Mouse (Mus musculus): ENCODE results near the gene Slco2a1.
A peak's percentile ranks its signal among the peaks of the same experiment; 100 is the strongest.

The Slco2a1 gene

DNA sequence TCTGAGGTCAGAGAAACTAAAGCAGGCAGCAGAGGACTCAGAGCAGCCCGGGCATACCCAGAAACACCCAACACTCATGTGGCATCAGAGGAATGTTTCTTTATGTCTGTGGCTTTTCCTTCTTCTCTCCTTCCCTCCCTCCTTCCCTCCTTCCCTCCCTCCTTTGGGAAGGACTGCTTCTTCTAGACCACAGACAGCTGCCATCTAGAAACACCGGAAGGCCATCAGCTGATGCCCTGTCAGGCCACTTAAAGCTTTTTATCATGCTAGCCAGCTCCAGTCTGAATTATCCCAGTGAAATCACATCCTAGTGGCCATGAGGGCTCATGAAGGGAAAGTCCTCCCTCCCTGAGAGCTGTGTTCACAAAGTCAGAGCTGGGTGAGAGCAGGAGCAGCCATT lies 52.1 kb downstream of the Slco2a1 start:
- DNase-seq = no peak

DNA sequence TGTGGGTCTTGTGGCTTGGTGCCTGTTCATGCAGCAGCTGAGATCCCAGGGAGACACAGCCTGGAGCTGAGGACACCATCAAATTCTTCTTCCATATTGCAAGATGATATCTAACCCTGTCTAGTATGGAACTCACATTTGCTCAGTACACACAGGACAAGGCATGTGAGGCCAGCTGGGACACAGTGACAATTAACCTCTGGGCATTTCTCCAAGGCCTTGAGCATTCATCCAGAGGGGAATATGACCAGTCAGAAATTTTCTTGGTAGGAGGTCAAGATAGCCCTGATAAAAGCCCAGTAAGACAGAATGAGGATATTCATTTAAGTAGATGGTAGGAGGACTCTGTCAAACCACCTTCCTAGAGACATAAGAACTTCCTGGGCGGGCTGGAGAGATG lies 56.9 kb downstream of the Slco2a1 start:
- peak in 1 of 2 experiments; percentile 28 for DNase-seq

DNA sequence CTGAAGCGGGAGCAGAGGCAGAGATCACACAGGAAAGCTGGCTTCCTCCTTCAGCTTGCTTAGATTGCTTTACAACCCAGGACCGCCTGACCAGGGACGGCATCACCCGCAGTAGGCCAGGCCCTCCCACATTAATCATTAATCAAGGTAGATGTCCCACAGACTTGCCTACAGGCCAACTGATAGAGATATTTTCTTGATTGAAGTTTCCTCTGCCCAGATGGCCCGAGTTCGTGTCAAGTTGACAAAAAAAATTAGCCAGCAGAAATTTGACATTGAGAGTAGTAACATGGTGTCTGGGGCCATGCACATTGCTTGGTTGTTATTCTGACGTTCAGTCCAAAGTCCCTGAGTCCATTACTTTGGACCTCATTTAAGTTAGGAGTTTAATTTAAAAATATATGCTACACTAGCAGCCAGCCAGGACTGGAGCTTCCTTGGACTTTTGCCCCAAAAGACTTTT lies 60.6 kb downstream of the Slco2a1 start:
- DNase-seq = peak; percentile 42 to 67

DNA sequence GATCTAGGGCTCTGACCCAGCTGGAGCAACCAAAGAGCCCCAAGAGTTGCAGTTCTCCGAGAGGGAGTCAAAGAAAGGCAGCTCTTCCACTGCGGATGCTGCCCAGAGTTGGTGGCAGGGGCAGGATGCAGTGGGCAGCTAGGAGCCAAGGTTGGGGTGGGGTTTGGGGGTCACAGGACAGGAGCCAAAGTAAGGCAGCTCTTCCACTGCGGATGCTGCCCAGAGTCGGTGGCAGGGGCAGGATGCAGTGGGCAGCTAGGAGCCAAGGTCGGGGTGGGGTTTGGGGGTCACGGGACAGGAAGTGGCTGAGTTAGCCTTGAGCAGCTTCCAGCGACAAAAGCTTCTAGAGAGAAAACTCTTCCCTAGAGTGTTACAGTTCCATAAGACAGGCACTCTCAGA lies 65.3 kb downstream of the Slco2a1 start:
- no peak for DNase-seq

DNA sequence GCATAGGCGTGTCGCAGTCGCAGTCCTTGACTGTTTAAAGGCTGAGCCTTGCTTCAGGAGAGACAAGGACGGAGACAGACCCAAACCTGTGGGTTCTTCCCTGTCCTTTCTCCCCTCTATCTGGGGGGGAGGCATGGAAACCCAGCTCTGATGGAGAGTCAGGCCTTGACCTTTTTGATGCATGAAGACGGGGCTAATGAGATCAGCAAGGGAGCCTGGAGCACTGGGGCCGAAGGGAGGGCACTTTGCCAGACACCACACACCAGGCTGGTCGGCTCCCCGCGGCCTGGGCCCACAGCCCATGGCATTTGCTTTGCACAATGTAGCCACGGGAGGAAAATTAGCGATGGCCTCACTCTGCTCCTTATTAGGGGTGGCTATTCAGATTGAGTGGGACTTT lies 66.5 kb downstream of the Slco2a1 start:
- DNase-seq = no peak

DNA sequence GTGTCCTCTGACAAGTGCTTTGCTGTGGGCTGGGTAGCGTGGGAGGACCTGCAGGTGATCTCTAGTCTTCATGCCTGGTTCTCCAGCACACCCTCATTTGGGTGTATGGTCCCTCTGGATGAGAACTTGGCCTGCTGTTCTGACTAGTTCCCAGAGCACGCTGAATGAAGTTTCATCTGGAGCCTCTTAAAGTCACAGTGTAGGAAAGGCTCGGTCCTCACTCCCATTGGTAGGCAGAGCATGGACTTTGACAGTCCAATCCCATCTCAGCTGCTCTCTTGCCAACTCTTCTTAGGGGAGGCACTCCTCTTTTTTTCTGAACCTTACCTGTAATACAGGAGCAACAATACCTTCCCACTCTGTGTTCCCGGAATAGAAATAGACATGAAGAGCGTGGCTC lies 67.7 kb downstream of the Slco2a1 start:
- no peak for DNase-seq

DNA sequence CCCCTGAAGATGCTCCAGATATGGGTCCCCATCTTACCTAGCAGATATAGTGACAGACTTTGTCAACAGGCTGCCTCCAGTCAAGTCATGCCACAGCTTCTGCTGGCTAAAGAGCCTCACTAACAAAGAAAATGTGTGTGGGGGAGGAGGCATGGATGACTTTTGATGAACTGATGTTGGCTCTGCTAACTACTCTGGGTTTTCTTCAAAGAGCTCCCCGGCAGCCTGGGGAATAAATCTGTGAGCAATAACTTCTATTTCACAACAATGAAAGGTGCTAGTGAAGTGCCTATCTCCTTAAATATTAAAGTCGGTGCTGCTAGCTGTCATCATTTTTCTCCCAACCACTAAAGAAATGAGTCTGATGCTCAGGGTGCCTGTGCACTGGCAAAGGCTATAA lies 72.0 kb downstream of the Slco2a1 start:
- no peak for DNase-seq

DNA sequence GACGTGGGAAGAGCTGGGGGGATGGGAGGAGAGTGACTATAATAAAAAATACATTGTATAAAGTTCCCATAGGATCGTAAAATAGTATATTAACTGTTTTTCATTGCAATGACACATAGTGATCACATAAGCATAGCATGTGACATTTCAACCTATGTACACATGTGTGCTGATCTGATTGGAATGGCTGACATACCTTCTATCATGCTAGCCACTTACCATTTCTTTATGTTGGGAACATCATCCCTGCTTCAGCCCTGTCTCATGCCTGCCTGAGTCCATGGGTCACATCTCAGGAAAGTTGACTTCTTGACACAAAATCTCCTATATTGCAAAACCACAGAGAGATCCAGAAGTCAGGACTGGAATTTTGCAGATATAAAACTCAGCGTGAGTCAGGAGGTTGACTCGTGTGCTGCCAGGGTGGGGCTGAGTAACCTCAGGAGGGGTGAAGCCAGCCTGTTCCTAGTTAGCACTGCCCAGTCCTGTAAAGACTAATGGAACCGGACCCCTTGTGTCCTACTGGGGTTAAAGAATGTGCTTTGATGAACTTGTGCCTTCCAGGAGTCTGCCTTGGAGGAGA lies 73.0 kb downstream of the Slco2a1 start:
- DNase-seq = no peak

DNA sequence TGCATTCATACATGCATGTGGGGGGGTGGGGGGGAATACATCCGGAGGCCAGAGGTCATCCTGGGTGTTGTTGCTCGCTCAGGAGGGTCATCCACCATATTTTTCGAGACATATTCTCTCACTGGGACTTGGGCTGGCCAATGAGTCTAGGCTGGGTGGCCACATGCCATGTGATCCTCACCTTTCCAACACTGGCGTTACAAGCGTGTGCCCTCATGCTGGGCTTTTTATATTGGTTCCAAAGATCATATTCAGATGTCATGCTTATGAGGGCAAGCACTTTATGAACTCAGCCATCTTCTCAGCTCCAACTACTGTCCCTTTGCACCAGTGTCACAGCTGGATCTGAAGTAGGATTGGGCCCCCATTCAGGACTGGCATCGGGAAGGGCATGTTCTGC lies 75.1 kb downstream of the Slco2a1 start:
- DNase-seq = no peak

DNA sequence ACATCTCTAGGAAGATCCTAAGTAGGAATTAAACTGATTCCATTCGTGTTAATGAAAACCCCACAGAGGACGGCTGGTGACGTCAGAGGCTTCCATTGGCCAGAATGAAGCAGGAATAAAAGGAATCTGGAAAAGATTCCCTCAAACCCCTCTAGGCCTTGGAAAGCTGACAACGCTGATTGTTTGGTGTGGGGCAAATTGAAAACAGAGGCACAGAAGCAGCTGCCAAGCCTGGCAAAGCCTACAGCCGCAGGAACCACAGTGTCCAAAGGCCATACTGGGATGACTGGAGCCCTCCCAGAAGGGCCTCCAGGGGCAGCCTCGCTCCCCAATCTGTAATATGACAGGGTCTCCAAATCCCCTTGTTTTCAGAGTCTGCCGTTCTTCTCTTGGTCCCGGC lies 78.3 kb downstream of the Slco2a1 start:
- no peak for DNase-seq

DNA sequence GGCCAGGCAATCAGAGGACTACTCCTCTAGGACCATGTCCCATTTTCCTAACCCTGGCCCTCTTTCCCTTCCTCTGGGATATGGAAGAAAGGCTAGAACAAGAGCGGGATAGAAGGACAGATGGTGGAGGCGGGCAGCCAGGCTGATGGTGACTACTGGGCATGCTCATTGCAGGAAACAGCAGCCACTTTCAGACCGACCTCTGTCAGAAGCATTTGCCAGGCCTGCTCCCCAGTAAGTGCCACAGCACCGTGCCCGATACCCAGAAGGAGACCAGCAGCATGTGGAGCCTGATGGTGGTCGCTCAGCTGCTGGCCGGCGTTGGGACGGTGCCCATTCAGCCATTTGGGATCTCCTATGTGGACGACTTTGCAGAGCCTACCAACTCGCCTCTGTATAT lies 79.1 kb downstream of the Slco2a1 start:
- DNase-seq = no peak

DNA sequence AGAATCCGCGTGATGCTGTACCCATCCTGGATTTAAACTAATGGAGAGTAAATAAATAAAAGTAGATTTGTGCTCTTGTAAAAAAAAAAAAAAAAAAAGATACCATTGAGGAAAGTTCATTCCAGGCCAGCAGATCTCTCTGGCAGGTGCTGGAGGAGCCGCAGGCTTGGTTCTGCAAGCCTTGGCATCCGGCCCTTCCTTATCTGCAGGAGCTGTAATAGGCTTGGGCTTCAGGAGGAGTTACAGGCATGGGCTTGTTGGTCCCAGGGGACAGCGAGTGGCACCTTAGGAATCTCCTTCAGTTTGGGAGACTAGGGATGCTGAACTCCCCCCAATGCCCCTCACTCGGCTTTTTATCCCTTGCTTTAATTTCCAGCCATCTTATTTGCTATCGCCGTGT lies 80.3 kb downstream of the Slco2a1 start:
- no peak for DNase-seq

DNA sequence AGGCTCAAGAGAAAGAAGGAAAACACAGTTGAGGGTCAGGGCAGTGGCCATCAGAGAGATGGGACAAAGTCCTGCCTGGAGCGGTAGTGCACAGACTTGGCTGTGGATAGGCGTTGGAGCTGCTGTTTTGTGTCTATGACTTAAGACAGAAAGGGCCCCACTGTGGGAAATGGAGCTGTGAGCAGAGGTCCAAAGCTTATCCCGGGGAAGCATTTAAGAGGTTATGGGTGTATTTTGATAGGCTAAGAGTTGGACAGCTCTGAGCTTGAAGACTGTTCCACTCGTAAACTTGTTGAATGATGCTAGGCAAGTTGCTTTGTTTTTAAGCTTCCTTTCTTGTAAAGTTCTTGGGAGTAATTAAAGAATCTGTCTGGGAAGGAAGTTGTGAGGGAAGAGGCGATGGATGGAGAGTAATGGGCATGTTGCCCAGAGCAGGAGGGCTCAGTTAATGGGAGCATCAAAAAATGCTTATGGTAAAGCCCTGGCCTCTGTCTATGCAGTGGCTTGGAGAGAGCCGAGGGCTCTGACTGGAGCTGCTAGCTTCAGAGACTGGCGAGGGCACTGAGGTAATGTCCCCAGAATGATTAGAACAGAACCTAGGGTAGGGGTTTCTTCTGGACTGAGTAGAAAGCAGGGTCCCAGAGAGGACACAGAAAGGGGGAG lies 83.2 kb downstream of the Slco2a1 start:
- peak in 1 of 2 experiments; percentile 43 for DNase-seq

DNA sequence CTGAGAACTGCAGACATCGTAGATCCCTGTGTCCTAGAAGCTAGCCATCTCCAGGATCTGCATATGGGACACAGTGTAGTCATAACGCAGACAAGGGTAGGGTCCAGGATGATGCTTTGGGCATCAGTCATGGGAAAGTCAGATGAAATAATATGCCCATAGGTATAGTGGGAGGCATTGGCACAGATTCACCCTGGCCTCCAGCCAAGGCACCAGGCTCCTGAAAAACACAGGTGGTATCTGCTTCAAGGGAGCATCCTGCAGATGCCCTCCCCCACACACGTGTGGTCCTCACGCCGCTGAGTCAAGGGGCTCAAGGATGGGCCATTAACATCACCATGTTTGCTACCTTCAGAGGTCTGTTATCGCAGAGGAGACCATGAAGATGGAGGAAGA lies 83.7 kb downstream of the Slco2a1 start:
- DNase-seq = no peak

DNA sequence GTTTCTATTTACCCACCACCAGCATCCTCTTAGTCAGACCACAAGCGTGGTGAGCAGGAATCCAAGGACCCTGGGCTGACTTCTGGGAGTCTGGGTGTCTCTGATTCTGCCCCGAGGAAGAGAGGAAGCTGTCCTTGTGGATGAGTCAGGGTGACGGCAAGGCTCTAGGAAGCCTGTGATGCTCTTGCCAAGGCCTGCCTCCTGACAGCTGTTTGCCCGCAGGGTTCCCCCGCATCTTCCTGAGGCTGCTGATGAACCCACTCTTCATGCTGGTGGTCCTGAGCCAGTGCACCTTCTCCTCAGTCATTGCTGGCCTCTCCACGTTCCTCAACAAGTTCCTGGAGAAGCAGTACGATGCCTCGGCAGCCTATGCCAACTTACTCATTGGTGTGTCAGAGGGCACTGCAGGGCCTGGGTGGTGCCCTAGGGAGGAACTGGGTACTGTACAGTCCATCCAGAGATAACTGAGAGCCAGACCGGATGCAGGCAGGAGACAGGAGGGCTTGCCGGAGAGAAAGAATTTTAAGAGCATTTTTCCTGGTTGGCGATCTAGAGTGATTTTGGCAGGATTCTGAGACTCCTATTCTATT lies 84.5 kb downstream of the Slco2a1 start:
- DNase-seq = no peak

DNA sequence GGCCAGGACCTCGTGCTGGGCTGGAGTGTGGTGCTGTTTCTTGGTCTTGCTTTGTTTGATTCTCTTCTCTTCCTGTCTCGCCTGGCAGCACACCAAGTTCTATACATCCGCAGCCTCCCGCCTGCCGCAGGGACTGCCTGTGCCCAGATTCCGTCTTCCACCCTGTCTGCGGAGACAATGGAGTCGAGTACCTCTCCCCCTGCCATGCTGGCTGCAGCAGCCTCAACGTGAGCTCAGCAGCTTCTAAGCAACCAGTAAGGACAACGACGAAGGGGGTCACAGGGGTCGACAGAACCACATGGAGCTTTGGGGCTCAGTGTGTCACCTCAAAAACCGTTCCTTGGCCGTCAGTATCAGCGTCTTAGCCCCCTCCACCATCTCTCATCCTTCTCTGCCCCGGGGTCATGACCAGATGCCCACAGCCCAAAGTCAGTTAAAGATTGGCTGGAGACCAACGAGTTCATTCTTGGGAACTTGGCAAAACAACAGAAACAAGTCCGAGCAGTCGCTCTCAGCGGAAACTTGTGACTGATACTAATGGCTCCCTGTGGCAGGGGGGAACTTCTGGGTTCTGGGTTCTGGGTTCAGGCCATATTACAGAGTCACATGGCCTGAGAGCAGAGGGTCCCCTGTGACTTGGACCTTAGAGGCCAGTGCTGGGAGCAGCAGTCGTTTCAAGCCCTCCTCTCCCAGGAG lies 88.5 kb downstream of the Slco2a1 start:
- peak; percentile 46 to 48 for DNase-seq

DNA sequence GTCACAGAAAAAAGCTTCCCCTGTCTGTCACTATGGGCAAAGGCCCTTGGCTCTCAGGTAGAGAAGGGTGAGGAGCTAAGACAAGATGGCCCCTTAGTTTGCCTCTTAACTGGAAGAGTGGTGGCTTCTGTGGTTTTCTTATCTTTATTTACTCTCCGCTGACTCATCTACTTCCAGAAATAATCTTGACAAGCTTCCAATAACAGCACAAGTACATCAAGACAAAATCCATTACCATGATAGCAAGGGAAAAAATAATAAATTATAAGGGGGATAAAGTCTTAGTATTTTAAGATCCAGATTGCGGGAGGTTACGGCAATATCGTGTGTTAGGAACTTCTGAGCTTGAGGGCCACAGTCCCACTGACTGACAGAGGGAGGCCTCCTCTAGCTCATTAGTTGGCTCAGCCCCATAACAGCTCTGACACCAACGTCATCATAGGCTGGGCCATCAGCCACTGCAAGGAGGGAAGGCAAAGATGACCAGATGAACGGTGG lies 89.7 kb downstream of the Slco2a1 start:
- DNase-seq = peak; percentile 26 to 39

DNA sequence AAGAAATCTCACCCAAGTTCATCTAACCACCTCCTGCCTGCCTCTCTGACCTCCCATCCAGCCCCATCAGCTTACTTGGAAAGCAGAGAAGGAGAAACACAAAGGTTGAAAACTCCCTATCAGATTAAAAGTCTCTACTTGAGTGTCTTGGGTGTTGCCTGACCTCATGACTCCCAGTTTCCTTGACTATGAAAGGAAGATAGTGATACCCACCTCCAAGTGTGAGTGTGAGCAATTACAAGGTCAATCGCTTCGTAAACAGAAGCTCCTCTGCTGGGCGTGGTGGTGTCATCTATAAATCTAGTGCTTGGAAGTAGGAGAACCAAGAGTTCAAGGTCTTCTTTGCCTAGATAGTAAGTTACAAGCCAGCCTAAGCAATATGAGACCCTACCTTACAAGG lies 91.7 kb downstream of the Slco2a1 start:
- no peak for DNase-seq

DNA sequence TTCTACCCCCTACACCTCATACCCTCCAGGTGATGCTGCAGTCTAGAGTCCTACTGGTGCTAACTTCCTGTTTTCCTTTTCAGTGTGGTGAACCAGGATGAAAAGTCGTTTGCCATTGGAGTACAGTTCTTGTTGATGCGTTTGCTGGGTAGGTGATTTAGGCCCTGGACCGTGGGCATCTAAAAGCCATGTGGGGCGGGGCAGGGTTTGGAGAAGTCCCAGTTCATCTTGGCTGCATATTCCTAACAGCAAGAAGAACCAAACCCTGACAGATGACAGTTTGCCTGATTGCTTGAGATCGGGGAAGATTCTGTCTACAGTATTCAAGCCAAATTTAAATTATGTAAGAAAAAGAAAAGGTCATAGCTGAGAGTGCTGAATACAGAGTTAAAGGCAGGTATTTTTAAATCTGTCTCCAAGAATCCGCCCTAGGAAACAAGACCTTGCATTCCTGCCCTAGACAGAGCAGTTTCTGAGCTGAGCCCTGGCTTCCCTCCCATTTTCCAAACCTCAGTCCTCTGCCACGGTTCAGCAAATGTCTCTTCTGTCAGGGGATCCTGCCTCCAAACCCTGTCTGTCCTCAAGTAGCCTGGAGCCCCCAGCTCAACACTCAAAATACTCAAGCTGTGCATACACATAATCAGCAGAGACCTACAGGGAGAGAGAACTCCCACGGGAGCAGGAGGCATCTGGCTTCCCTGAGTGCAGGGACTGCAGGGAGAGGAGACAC lies 93.9 kb downstream of the Slco2a1 start:
- no peak for DNase-seq

DNA sequence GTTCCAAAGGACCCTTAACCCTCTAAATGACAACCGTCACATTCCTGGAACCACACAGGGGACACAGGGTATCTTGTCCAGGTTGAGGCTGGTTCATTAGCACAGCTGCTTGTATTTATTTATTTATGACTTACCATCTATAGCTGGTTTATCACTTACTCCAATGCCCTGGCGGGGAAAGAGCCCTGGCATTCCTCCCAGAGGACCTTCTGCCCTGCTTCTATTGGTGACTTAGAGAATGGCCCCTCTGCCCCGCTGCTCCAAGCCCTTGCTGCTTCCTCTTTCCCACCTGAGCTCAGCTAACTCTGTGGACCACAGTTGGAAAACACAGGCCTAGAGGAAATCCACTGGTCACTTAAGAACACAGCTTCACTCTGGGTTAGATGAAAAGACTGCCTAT lies 94.9 kb downstream of the Slco2a1 start:
- DNase-seq = no peak

DNA sequence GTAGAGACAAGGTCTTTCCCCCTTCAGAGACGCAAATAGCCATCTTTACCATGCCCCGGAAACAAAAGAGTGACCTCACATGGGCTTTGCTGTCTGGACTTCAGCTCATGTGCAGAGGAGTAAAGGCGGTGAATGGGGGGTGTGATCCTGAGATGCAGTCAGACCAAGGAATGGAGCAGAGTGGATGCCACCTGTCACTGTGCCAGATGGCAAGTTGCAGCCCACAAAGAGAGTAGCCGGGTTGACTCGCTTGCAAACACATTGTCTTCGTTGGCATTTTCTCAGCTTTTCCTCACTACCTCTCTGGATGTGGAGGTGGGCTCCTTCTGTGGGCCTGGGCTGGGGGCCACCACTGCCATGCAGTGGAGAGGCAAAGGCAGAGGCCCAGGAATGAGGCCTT lies 98.2 kb downstream of the Slco2a1 start:
- no peak for DNase-seq

DNA sequence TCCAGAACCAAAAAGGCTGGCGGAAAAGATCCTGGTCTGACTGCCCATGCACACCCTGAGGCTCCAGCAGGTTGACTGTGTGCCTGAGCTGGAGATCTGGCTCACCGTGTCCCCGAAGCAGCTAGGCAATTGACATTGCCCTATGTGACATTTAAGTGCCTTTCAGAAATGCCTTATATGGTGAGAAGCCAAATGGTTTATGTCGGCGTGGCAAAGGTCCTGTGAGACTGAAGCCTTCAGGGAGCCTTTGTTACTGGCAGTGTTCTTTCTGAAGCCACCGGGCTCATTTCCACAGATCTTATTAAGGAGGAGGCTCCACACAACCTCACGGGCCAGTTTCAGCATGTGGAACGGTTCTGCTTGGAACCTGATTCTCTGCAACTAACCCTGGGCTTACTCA lies 98.8 kb downstream of the Slco2a1 start:
- no peak for DNase-seq

DNA sequence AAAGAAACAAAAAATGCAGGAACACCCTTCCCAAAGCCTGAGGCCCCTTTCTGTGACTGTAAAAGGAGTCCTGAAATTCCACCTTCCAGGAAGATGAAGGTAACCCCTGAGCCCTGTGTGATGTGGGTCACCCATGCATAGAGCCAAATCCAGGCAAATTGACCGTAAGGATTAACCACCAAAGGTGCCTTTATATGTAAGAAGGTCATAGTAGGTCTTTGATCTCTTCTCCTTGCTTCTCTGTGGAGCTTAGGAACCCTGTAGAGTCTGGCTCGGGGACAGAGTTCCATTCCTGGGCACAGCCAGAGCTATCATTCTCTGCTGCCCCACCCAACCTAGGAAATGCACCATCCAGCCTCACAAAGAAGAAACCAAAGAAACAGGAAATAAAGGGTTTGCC lies 100.1 kb downstream of the Slco2a1 start:
- no peak for DNase-seq
